Mouse (Mus musculus) neural tube, embryonic 11.5 days (tissue): ENCODE results near the gene Pcnx2. TPM values are rescaled to one million over a fixed set of nuclear protein-coding genes. Genes with fewer than 3 reads are reported as not detected.

Source experiments
- ATAC-seq: fragments of 200-750 bp; cut with Nextera tagmentation; 2 replicates; pipeline ENCODE4 v1.8.0; 2017; ENCODE audit warnings: moderate number of reproducible peaks, mild to moderate bottlenecking, moderate TSS enrichment, moderate library complexity; ENCODE audit not compliant: insufficient read depth, low FRiP score, low TSS enrichment
- DNase-seq: peaks from one replicate; pipeline ENCODE4 v3.0.0-alpha.2; 2015; ENCODE audit warnings: low spot score
- H3K27ac ChIP-seq: fragments of 300-500 bp; sonication (generic); 2 replicates; pipeline ENCODE4 v1.5.1; 2014; ENCODE audit warnings: low read depth, mild to moderate bottlenecking, low read length
- H3K27me3 ChIP-seq: fragments of 300-500 bp; sonication (generic); 2 replicates; pipeline ENCODE4 v1.6.1; 2014; ENCODE audit warnings: mild to moderate bottlenecking, low read length, mixed read lengths; ENCODE audit not compliant: control insufficient read depth, insufficient read depth
- H3K36me3 ChIP-seq: fragments of 300-500 bp; sonication (generic); 2 replicates; pipeline ENCODE4 v1.6.1; 2014; ENCODE audit warnings: mild to moderate bottlenecking, low read length, moderate library complexity, mixed read lengths; ENCODE audit not compliant: control insufficient read depth, insufficient read depth
- H3K4me1 ChIP-seq: fragments of 300-500 bp; sonication (generic); 2 replicates; pipeline ENCODE4 v1.6.1; 2014; ENCODE audit warnings: low read length, mixed read lengths; ENCODE audit not compliant: control insufficient read depth, insufficient read depth
- H3K4me2 ChIP-seq: fragments of 300-500 bp; sonication (generic); 2 replicates; pipeline ENCODE4 v1.6.1; 2014; ENCODE audit warnings: low read depth, mild to moderate bottlenecking, moderate library complexity
- H3K4me3 ChIP-seq: fragments of 300-500 bp; sonication (generic); 2 replicates; pipeline ENCODE4 v1.5.1; 2014; ENCODE audit warnings: low read depth, low read length
- H3K9ac ChIP-seq: fragments of 300-500 bp; sonication (generic); 2 replicates; pipeline ENCODE4 v1.6.1; 2014; ENCODE audit warnings: mild to moderate bottlenecking, low read length
- H3K9me3 ChIP-seq: fragments of 300-500 bp; sonication (generic); 2 replicates; pipeline ENCODE4 v1.6.1; 2016; ENCODE audit warnings: low read length; ENCODE audit not compliant: control insufficient read depth
- WGBS: fragments of 180-500 bp; shearing (Covaris S2); extraction: QIAGEN DNeasy Blood & Tissue Kit; methylation state at CpG from one replicate; pipeline ENCODE4 v1.1.7; 2014; 5-methylcytosine and 5-hydroxymethylcytosine counted together
- polyA plus RNA-seq: library from polyadenylated mRNA; unstranded; fragments of >200 nt; fragmentation: Nextera tagmentation; extraction: Ambion mirVana; gene quantifications from 2 replicates; pipeline ENCODE4 v1.2.1, GENCODE M21; 2014

Gene Pcnx2
- polyA plus RNA-seq, 1 experiment from 2014 or later: 0.65 TPM

- DNase-seq: no peak
- H3K4me1 ChIP-seq: no peaks in the 10 kb centered on the region
Observed at GRCm38 (mm10) chr8:125823719-125824118, 74.4 kb downstream of the Pcnx2 start.

GRCm38 (mm10) chr8:125822065-125822464, 76.1 kb downstream of the Pcnx2 start:
- Histone ChIP-seq H3K36me3 (no peaks in the 10 kb centered on the region), H3K4me3 (no peak overlapping the region), H3K4me2 (no peak overlapping the region), H3K4me1 (no peaks in the 10 kb centered on the region), H3K9me3 (no peaks in the 10 kb centered on the region), H3K9ac (no peak overlapping the region), H3K27me3 (no peaks in the 10 kb centered on the region), H3K27ac (no peak overlapping the region)
- WGBS: 84% methylated on average over 14 of the region's 14 CpGs
- no peak for ATAC-seq
- no peak for DNase-seq

More at GRCm38 (mm10) chr8:125823719-125824118, 74.4 kb downstream of the Pcnx2 start:
- H3K36me3 ChIP-seq: no peaks in the 10 kb centered on the region
- no peak overlapping the region for H3K9ac ChIP-seq
- H3K9me3 ChIP-seq: no peaks in the 10 kb centered on the region
- 76% methylated on average over 12 of the region's 12 CpGs for WGBS
- no peak overlapping the region for H3K4me2 ChIP-seq
- no peak for ATAC-seq
- H3K27me3 ChIP-seq: no peaks in the 10 kb centered on the region
- no peak overlapping the region for H3K27ac ChIP-seq
- no peak overlapping the region for H3K4me3 ChIP-seq

GRCm38 (mm10) chr8:125819797-125820196, 78.3 kb downstream of the Pcnx2 start:
- WGBS: 87% methylated on average over 7 of the region's 7 CpGs
- H3K27me3 ChIP-seq: no peaks in the 10 kb centered on the region
- no peak for DNase-seq
- H3K4me2 ChIP-seq: no peak overlapping the region
- no peak for ATAC-seq
- no peaks in the 10 kb centered on the region for H3K36me3 ChIP-seq
- no peak overlapping the region for H3K9ac ChIP-seq
- H3K27ac ChIP-seq: no peak overlapping the region
- H3K4me3 ChIP-seq: no peak overlapping the region
- H3K9me3 ChIP-seq: no peaks in the 10 kb centered on the region
- H3K4me1 ChIP-seq: no peaks in the 10 kb centered on the region

GRCm38 (mm10) chr8:125818796-125819195, 79.3 kb downstream of the Pcnx2 start:
- no peak overlapping the region for H3K4me3 ChIP-seq
- no peak for DNase-seq
- WGBS: 52% methylated on average over 9 of the region's 9 CpGs
- no peak overlapping the region for H3K9ac ChIP-seq
- H3K36me3 ChIP-seq: no peaks in the 10 kb centered on the region
- H3K9me3 ChIP-seq: no peaks in the 10 kb centered on the region
- no peak for ATAC-seq
- no peaks in the 10 kb centered on the region for H3K27me3 ChIP-seq
- no peak overlapping the region for H3K4me2 ChIP-seq
- no peaks in the 10 kb centered on the region for H3K4me1 ChIP-seq
- no peak overlapping the region for H3K27ac ChIP-seq

- no peaks in the 10 kb centered on the region for H3K4me1 ChIP-seq
- no peak overlapping the region for H3K27ac ChIP-seq
Observed at GRCm38 (mm10) chr8:125816742-125817141, 81.4 kb downstream of the Pcnx2 start.

GRCm38 (mm10) chr8:125808826-125809225, 89.3 kb downstream of the Pcnx2 start:
- Histone ChIP-seq H3K27ac (no peak overlapping the region), H3K36me3 (no peaks in the 10 kb centered on the region; the same call in 1 of the 2 replicates), H3K4me2 (no peak overlapping the region), H3K4me3 (no peak overlapping the region), H3K9me3 (no peaks in the 10 kb centered on the region), H3K27me3 (no peaks in the 10 kb centered on the region), H3K4me1 (no peaks in the 10 kb centered on the region), H3K9ac (no peak overlapping the region)
- DNase-seq: no peak
- 84% methylated on average over 6 of the region's 6 CpGs for WGBS
- no peak for ATAC-seq

More at GRCm38 (mm10) chr8:125816742-125817141, 81.4 kb downstream of the Pcnx2 start:
- Histone ChIP-seq H3K4me3 (no peak overlapping the region), H3K9ac (no peak overlapping the region), H3K4me2 (no peak overlapping the region), H3K9me3 (no peaks in the 10 kb centered on the region), H3K36me3 (no peaks in the 10 kb centered on the region), H3K27me3 (no peaks in the 10 kb centered on the region)
- ATAC-seq (no peak), DNase-seq (no peak)
- WGBS: 85% methylated on average over 5 of the region's 5 CpGs

- ATAC-seq: no peak
- no peak overlapping the region for H3K4me3 ChIP-seq
- DNase-seq: no peak
- no peaks in the 10 kb centered on the region for H3K9me3 ChIP-seq
- H3K27ac ChIP-seq: no peak overlapping the region
- no peak overlapping the region for H3K4me2 ChIP-seq
- 89% methylated on average over 12 of the region's 12 CpGs for WGBS
- no peak overlapping the region for H3K9ac ChIP-seq
- H3K27me3 ChIP-seq: no peaks in the 10 kb centered on the region
- H3K36me3 ChIP-seq: no peaks in the 10 kb centered on the region; the same call in 1 of the 2 replicates
- no peaks in the 10 kb centered on the region for H3K4me1 ChIP-seq
Observed at GRCm38 (mm10) chr8:125807905-125808310, 90.2 kb downstream of the Pcnx2 start.

GRCm38 (mm10) chr8:125806459-125806858, 91.7 kb downstream of the Pcnx2 start:
- WGBS: 90% methylated on average over 12 of the region's 12 CpGs
- Histone ChIP-seq H3K4me1 (no peaks in the 10 kb centered on the region), H3K9ac (no peak overlapping the region), H3K36me3 (no peaks in the 10 kb centered on the region; the same call in 1 of the 2 replicates), H3K4me3 (no peak overlapping the region), H3K9me3 (no peaks in the 10 kb centered on the region), H3K27me3 (no peaks in the 10 kb centered on the region), H3K27ac (no peak overlapping the region), H3K4me2 (no peak overlapping the region)
- no peak for DNase-seq
- ATAC-seq: no peak

GRCm38 (mm10) chr8:125796970-125797369, 101.1 kb downstream of the Pcnx2 start:
- Histone ChIP-seq H3K27me3 (no peaks in the 10 kb centered on the region), H3K9ac (no peak overlapping the region), H3K36me3 (no peaks in the 10 kb centered on the region), H3K9me3 (no peaks in the 10 kb centered on the region), H3K27ac (no peak overlapping the region), H3K4me3 (no peak overlapping the region), H3K4me1 (no peaks in the 10 kb centered on the region), H3K4me2 (no peak overlapping the region)
- DNase-seq: no peak
- 88% methylated on average over 2 of the region's 2 CpGs for WGBS
- no peak for ATAC-seq
